Mouse (Mus musculus) lung, adult 2 months (tissue): ENCODE measurements around the gene Slc39a3.

Experiments
- CTCF ChIP-seq: fragments of 200-500 bp; IDR thresholded peaks from 2 replicates; pipeline ENCODE4 v1.5.1; 2011; ENCODE audit warnings: mild to moderate bottlenecking, low read length, control low read depth; ENCODE audit not compliant: insufficient read depth
- POLR2A ChIP-seq: fragments of 200-500 bp; IDR thresholded peaks from 2 replicates; pipeline ENCODE4 v1.6.1; 2011; ENCODE audit warnings: low read depth, mild to moderate bottlenecking, control low read depth, low read length, borderline replicate concordance; ENCODE audit errors: extremely low read depth

DNA sequence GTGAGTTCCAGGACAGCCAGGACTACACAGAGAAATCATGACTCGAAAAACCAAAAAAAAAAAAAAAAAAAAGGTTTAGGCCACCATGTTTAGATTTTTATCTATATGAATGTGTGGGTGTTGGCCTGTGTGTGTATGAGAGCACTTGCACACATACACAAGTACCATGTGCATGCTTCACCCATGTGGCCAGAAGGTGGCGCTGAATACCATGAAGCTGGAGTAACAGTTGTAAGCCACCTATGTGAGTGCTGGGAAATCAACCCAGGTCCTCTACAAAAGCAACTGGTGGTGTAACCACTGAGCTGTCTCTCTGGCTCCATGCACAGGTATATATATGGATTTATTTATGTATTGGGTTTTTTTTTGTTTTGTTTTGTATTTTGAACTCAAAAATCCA is 49.8 kb upstream of the Slc39a3 start:
- TF ChIP-seq POLR2A (no peak), CTCF (peak; percentile 51)
